Mouse (Mus musculus) thymus, postnatal 25 days (tissue): ENCODE measurements around the gene Ear1.
"Not testable (repeated sequence)": the region's sequence is repeated elsewhere in the genome, so short reads cannot be mapped to it uniquely, and the experiment has no call there.

Experiments
- DNase-seq: peaks from one replicate; pipeline ENCODE4 v3.0.0; 2022

Ear1 gene

DNA sequence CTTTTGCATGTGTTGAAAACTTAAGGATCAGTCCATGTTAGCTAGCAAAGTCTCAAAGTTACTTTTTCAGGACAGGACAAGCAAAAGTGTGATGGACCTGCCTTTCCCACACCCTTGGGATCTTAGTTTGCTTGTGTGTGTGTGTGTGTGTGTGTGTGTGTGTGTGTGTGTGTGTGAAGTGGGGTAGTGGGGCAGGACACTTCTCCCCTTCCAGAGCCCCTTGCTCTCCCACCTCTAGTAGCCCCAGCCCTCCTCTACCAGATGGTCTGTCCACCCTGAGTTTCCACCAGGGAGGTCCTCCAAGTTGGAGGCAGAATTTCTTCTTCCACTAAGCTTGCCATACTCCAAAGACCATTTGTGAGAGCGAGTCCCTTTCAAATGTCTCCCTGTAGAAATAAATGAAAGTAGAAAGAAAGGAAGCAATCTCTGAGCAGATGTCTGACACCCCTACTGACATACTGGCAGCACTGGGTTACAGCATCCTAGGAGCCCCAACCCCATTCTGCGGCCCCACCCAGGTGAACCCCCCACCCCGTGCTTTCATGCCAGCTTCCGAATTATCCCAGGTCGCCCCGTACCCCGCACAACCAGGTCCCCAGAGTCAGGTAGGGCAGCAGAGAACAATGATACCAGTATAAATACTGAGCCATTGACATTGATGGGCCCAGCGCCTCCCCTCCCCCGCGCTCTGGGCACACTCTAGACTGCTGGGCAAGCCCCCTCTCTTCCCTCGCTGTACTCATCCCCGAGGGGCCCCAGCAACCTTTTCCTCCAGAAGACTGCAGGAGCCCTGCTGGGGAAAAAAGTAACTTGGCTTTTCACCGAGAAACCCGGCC lies 79.0 kb downstream of the Ear1 start:
- DNase-seq, result no peak

GRCm38 (mm10) chr14:43793811-43794210 lies 81.5 kb downstream of the Ear1 start:
- DNase-seq, result not testable (repeated sequence)

GRCm38 (mm10) chr14:43784645-43785044 lies 90.7 kb downstream of the Ear1 start, which contains the start of gene Gm8180:
Gene Gm8180, minus strand, starts transcription at chr14:43784745.
- DNase-seq, result not testable (repeated sequence)
